Mouse (Mus musculus): Measurements from ENCODE around the gene Gstp3. TPM values are rescaled to one million over a fixed set of nuclear protein-coding genes. Genes with fewer than 3 reads are reported as not detected.

The Gstp3 gene
- polyA plus RNA-seq, 1 experiment from 2014 or later, result 6.1 TPM

GRCm38 (mm10) chr19:4023185-4023584 is 36.2 kb downstream of the Gstp3 start:
- Histone ChIP-seq H3K27me3 (ENCODE audit: control insufficient read depth, insufficient read depth, low read length) (no peaks in the 10 kb centered on the region), H3K27ac (ENCODE audit: low read length) (no peak overlapping the region), H3K4me1 (ENCODE audit: control insufficient read depth, insufficient read depth, low read length) (peaks cover 6% of the 10 kb centered on the region), H3K4me2 (ENCODE audit: low read depth, low read length) (no peak overlapping the region), H3K4me3 (replicated peaks; ENCODE audit: low read length) (no peak overlapping the region), H3K9me3 (replicated peaks; ENCODE audit: control insufficient read depth, low read length) (no peaks in the 10 kb centered on the region; the same call in 1 of the 2 replicates), H3K36me3 (ENCODE audit: control insufficient read depth, insufficient read depth, low read length) (no peaks in the 10 kb centered on the region), H3K9ac (ENCODE audit: low read length) (no peak overlapping the region)
- WGBS, result 62% methylated on average over 7 of the region's 7 CpGs
- no peak for ATAC-seq (ENCODE audit: insufficient read depth, low FRiP score)

- Histone ChIP-seq H3K36me3 (ENCODE audit: control insufficient read depth, insufficient read depth, low read length) (no peaks in the 10 kb centered on the region), H3K27me3 (ENCODE audit: control insufficient read depth, insufficient read depth, low read length) (no peaks in the 10 kb centered on the region), H3K9me3 (replicated peaks; ENCODE audit: control insufficient read depth, low read length) (no peaks in the 10 kb centered on the region), H3K4me1 (ENCODE audit: control insufficient read depth, insufficient read depth, low read length) (peaks cover 6% of the 10 kb centered on the region), H3K9ac (ENCODE audit: low read length) (peak overlapping the region; percentile 59), H3K4me3 (replicated peaks; ENCODE audit: low read length) (no peak overlapping the region), H3K4me2 (ENCODE audit: low read depth, low read length) (no peak overlapping the region), H3K27ac (ENCODE audit: low read length) (peak overlapping the region; percentile 22; the same call in 1 of the 2 replicates)
- peak; percentile 90 for ATAC-seq (ENCODE audit: insufficient read depth, low FRiP score)
- WGBS, result 27% methylated on average over 18 of the region's 18 CpGs
These were observed 40.4 kb downstream of the Gstp3 start for GRCm38 (mm10) chr19:4018743-4019583.

DNA sequence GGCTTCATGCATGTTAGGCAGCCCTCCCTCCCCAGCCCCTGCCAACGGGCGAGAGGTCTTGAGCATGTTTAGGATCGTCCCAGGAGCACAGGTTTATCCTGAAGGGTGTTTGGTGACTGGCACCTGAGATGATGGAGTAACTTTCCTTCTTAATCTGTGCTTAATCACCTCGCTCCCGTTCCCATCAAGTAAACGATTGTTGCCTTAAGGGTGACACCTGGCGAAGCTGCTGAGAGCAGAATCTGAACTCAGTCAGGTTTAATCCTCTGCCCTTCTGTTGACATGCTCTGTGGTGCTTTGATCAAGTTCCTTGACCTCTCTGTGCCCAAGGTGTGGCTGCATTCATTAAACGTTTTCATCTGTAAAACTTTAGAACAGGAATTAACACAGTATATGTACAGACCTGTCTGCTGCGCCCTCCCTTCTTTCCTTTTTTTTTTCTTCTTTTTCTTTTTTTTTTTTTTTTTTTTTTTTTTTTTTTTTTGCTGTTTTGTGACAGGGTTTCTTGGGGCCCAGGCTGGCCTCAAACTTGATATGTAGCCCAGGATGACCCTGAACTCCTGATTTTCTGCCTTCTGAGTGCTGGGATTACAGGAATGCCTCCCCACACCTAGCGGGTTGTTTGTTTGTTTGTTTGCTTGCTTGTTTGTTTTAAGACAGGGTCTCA is 41.3 kb downstream of the Gstp3 start:
- no peak overlapping the region; the same call in 1 of the 2 replicates for H3K27ac ChIP-seq (ENCODE audit: low read length)
- WGBS, result 46% methylated on average over 10 of the region's 10 CpGs
- ATAC-seq (ENCODE audit: insufficient read depth, low FRiP score), result no peak

GRCm38 (mm10) chr19:4015635-4016034 is 43.7 kb downstream of the Gstp3 start:
- Histone ChIP-seq H3K4me1 (ENCODE audit: control insufficient read depth, insufficient read depth, low read length) (peaks cover 19% of the 10 kb centered on the region), H3K4me2 (ENCODE audit: low read depth, low read length) (no peak overlapping the region), H3K27ac (ENCODE audit: low read length) (no peak overlapping the region), H3K9me3 (replicated peaks; ENCODE audit: control insufficient read depth, low read length) (no peaks in the 10 kb centered on the region), H3K4me3 (replicated peaks; ENCODE audit: low read length) (no peak overlapping the region), H3K36me3 (ENCODE audit: control insufficient read depth, insufficient read depth, low read length) (no peaks in the 10 kb centered on the region), H3K27me3 (ENCODE audit: control insufficient read depth, insufficient read depth, low read length) (no peaks in the 10 kb centered on the region), H3K9ac (ENCODE audit: low read length) (no peak overlapping the region)
- no peak for ATAC-seq (ENCODE audit: insufficient read depth, low FRiP score)
- WGBS, result 61% methylated on average over 5 of the region's 5 CpGs

More for the DNA sequence above, 41.3 kb downstream of the Gstp3 start:
- H3K36me3 ChIP-seq (ENCODE audit: control insufficient read depth, insufficient read depth, low read length), result no peaks in the 10 kb centered on the region
- no peaks in the 10 kb centered on the region for H3K9me3 ChIP-seq (replicated peaks; ENCODE audit: control insufficient read depth, low read length)
- no peak overlapping the region for H3K9ac ChIP-seq (ENCODE audit: low read length)
- no peak overlapping the region for H3K4me3 ChIP-seq (replicated peaks; ENCODE audit: low read length)
- H3K4me2 ChIP-seq (ENCODE audit: low read depth, low read length), result no peak overlapping the region
- H3K4me1 ChIP-seq (ENCODE audit: control insufficient read depth, insufficient read depth, low read length), result peaks cover 7% of the 10 kb centered on the region
- H3K27me3 ChIP-seq (ENCODE audit: control insufficient read depth, insufficient read depth, low read length), result no peaks in the 10 kb centered on the region

- 0 out of 2 replicates have a peak, but pooled peaks cover 2% of the 10 kb centered on the region for H3K36me3 ChIP-seq (ENCODE audit: control insufficient read depth, insufficient read depth, low read length)
- no peaks in the 10 kb centered on the region for H3K9me3 ChIP-seq (replicated peaks; ENCODE audit: control insufficient read depth, low read length)
- no peak overlapping the region for H3K27ac ChIP-seq (ENCODE audit: low read length)
- H3K4me3 ChIP-seq (replicated peaks; ENCODE audit: low read length), result no peak overlapping the region
- no peak overlapping the region for H3K4me2 ChIP-seq (ENCODE audit: low read depth, low read length)
- ATAC-seq (ENCODE audit: insufficient read depth, low FRiP score), result no peak
- no peak overlapping the region for H3K9ac ChIP-seq (ENCODE audit: low read length)
- peaks cover 17% of the 10 kb centered on the region for H3K4me1 ChIP-seq (ENCODE audit: control insufficient read depth, insufficient read depth, low read length)
- H3K27me3 ChIP-seq (ENCODE audit: control insufficient read depth, insufficient read depth, low read length), result no peaks in the 10 kb centered on the region
These were observed 44.6 kb downstream of the Gstp3 start for GRCm38 (mm10) chr19:4014802-4015201.

- peak overlapping the region; percentile 89 for H3K4me3 ChIP-seq (replicated peaks; ENCODE audit: low read length)
- ATAC-seq (ENCODE audit: insufficient read depth, low FRiP score), result peak; percentile 5; the same call in 1 of the 2 replicates
- 0 out of 2 replicates have a peak, but pooled peaks cover 6% of the 10 kb centered on the region for H3K36me3 ChIP-seq (ENCODE audit: control insufficient read depth, insufficient read depth, low read length)
- H3K4me2 ChIP-seq (ENCODE audit: low read depth, low read length), result peak overlapping the region; percentile 61
- 0 out of 2 replicates have a peak overlapping the region, but pooled peaks have one; percentile 22 for H3K27ac ChIP-seq (ENCODE audit: low read length)
- H3K9me3 ChIP-seq (replicated peaks; ENCODE audit: control insufficient read depth, low read length), result no peaks in the 10 kb centered on the region
- H3K27me3 ChIP-seq (ENCODE audit: control insufficient read depth, insufficient read depth, low read length), result no peaks in the 10 kb centered on the region
- H3K4me1 ChIP-seq (ENCODE audit: control insufficient read depth, insufficient read depth, low read length), result peaks cover 13% of the 10 kb centered on the region
- H3K9ac ChIP-seq (ENCODE audit: low read length), result peak overlapping the region; percentile 67
- WGBS, result 13% methylated on average over 9 of the region's 9 CpGs
These were observed 46.3 kb downstream of the Gstp3 start for GRCm38 (mm10) chr19:4013066-4013465.

GRCm38 (mm10) chr19:4012432-4013022 is 46.8 kb downstream of the Gstp3 start, which contains the start of gene Ndufv1:
Gene Ndufv1, minus strand, starts transcription at chr19:4012806.
- H3K27me3 ChIP-seq (ENCODE audit: control insufficient read depth, insufficient read depth, low read length), result no peaks in the 10 kb centered on the region
- peaks cover 13% of the 10 kb centered on the region for H3K4me1 ChIP-seq (ENCODE audit: control insufficient read depth, insufficient read depth, low read length)
- H3K9ac ChIP-seq (ENCODE audit: low read length), result peak within 1 kb of the TSS; percentile 79
- peaks cover 8% of the 10 kb centered on the region; the same call in 1 of the 2 replicates for H3K36me3 ChIP-seq (ENCODE audit: control insufficient read depth, insufficient read depth, low read length)
- ATAC-seq (ENCODE audit: insufficient read depth, low FRiP score), result peak; percentile 99
- H3K9me3 ChIP-seq (replicated peaks; ENCODE audit: control insufficient read depth, low read length), result no peaks in the 10 kb centered on the region
- under 1% methylated on average over 45 of the region's 45 CpGs for WGBS
- H3K27ac ChIP-seq (ENCODE audit: low read length), result peak within 1 kb of the TSS; percentile 24; the same call in 1 of the 2 replicates
- H3K4me2 ChIP-seq (ENCODE audit: low read depth, low read length), result peak within 1 kb of the TSS; percentile 72
- H3K4me3 ChIP-seq (replicated peaks; ENCODE audit: low read length), result peak within 1 kb of the TSS; percentile 89

DNA sequence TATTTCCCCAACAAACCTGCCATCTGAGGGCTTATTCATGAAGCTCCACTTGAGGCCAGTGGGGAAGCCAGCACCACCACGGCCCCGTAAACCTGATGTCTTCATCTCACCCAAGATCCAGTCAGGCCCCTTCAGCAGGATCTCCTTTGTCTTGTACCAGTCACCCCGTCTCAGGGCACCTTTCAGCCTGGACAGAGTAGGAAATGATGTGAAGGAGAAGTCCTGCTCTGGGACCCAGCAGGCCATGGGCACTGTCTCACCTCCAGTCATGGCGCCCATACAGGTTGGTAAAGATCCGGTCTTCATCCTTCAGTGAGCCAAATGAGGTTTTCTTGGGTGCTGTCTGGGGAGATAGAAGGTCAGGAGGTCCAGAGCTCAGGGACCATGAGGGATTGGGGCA is 48.3 kb downstream of the Gstp3 start:
- Histone ChIP-seq H3K27me3 (ENCODE audit: control insufficient read depth, insufficient read depth, low read length) (no peaks in the 10 kb centered on the region), H3K9me3 (replicated peaks; ENCODE audit: control insufficient read depth, low read length) (no peaks in the 10 kb centered on the region), H3K9ac (ENCODE audit: low read length) (no peak overlapping the region), H3K36me3 (ENCODE audit: control insufficient read depth, insufficient read depth, low read length) (peaks cover 12% of the 10 kb centered on the region; the same call in 1 of the 2 replicates), H3K27ac (ENCODE audit: low read length) (no peak overlapping the region), H3K4me1 (ENCODE audit: control insufficient read depth, insufficient read depth, low read length) (peaks cover 13% of the 10 kb centered on the region), H3K4me2 (ENCODE audit: low read depth, low read length) (no peak overlapping the region), H3K4me3 (replicated peaks; ENCODE audit: low read length) (no peak overlapping the region)
- 93% methylated on average over 5 of the region's 5 CpGs for WGBS
- no peak for ATAC-seq (ENCODE audit: insufficient read depth, low FRiP score)
